Mouse (Mus musculus) heart, postnatal 14 days (tissue): ENCODE measurements around the gene Vsig10. TPM values are rescaled to one million over a fixed set of nuclear protein-coding genes. Genes with fewer than 3 reads are reported as not detected.

ENCODE experiments used
- DNase-seq, 2 experiments: peaks; one replicate each; pipeline ENCODE4 v3.0.0; 2021 to 2022
- intact Hi-C: fragments of 180-260 bp; cut with DNase I; formaldehyde crosslinking; loops from one replicate; pipeline ENCODE4 v1.15.1; 2025
- total RNA-seq, 2 experiments: library from RNA; stranded (reverse); gene quantifications; 2 replicates each; pipeline ENCODE4 v1.2.3; 2021

The Vsig10 gene
- total RNA-seq, 2 experiments from 2014 or later: 12.1 to 16.2 TPM

DNA sequence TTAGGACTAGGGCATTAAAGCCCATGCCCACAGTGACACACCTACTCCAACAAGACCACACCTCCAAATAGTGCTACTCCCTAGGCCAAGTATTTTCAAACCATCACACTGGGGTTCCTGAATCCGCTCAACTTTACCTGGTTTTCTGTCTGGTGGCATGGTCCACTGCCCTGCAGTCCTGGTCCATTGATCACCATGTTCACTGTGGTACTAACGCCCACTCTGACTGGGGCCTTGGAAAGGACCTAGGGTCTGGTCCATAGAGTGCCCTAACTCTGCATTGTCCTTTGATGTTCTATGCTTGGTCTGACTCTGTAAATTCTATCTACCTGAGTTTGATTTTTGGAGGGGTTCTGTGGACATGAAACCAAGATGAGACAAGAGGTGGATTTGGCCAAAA lies 29.0 kb downstream of the Vsig10 start:
- no peak for DNase-seq
- intact Hi-C loops: no loop called here

GRCm38 (mm10) chr5:117348279-117348678 lies 29.4 kb downstream of the Vsig10 start:
- intact Hi-C loops: no loop called here
- DNase-seq: peak; percentile 32 to 70

GRCm38 (mm10) chr5:117354121-117354520 lies 35.2 kb downstream of the Vsig10 start:
- intact Hi-C loops: no loop called here
- DNase-seq: no peak

DNA sequence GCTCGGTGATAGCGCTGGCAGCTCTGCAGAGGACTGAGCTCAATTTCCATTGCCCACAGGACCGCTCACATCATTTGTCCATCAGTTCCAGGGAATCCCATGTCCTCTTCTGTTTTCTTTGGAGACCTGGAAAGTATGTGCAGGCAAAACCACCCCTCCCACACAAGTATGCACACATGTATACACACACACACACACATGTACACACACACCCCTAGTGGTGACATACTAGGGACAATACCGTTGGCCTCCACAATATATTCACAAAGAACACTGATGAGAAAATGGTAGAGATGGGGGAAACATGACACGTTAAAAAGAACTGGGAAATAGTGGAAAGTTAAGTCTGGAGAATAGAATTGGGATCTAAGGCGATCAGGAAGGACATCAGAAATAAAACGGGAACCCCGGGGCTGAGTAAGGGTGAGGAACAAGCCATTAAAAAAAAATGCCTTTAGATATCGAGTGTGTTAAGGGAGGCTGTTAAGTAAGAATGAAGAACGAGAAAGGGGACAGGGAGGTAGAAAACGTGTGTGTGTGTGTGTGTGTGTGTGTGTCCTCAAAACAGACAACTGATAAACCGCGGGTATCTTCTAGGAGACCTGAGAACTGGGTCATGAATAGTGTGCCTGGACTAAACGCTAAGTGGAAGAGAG lies 36.9 kb downstream of the Vsig10 start:
- intact Hi-C loops: no loop called here
- DNase-seq: no peak

- peak; percentile 70 to 76 for DNase-seq
- intact Hi-C loops: loop anchor here (1.0 kb wide), 1 partner anchor 37 kb away; the partner anchor contains the start of gene Vsig10
Observed at GRCm38 (mm10) chr5:117356365-117357128, 37.7 kb downstream of the Vsig10 start.

DNA sequence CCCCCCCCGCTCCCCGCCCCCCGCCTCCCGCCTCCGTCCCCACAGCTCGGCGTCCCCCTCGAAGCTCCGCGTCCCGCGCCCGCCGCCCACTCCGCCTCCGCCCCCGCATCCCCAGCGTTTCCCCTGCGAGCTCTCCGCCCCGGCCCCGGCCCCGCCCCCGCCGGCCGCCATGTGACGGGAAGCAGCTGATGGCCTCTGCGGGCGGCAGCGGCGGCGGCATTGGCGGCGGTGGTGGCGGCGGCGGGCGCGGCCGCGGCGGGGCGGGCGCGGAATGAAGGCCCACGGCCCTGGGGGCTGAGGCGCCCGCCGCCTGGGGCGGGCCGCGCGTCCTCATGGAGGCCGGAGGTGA lies 38.2 kb downstream of the Vsig10 start, which contains the start of gene Wsb2:
Gene Wsb2, plus strand, starts transcription at position 176 of the 349 bp plus-strand sequence.
- DNase-seq: peak; percentile 87 to 93
- intact Hi-C loops: loop anchor here (1.0 kb wide), 1 partner anchor 38 kb away; the partner anchor contains the start of gene Vsig10

GRCm38 (mm10) chr5:117357478-117358247 lies 38.8 kb downstream of the Vsig10 start:
- intact Hi-C loops: loop anchor here (1.0 to 2.0 kb wide), 2 partner anchors 38 to 71 kb away; partner anchors contain the start of genes Pebp1 and Vsig10
- DNase-seq: peak in 1 of 2 experiments; percentile 66

DNA sequence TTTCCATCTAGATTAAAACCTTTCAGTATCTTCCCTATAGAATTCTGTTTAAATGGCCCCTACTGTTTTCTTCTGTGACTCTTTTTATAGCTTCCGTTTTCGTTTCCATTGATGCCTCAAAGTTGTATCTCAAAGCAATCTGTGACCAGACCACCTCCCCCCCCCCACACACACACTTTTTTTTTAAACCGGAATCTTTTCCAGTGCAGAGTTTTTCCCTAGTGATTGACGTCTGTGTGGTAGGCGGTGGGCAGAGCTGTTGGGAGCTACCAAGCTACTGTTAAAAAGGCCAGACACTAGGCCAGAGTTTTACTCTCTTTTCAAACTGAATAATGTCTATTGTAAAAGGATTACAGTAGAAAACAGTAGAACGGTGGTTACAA lies 39.4 kb downstream of the Vsig10 start:
- intact Hi-C loops: loop anchor here (2.0 kb wide), 1 partner anchor 71 kb away; the partner anchor contains the start of gene Pebp1
- no peak for DNase-seq

DNA sequence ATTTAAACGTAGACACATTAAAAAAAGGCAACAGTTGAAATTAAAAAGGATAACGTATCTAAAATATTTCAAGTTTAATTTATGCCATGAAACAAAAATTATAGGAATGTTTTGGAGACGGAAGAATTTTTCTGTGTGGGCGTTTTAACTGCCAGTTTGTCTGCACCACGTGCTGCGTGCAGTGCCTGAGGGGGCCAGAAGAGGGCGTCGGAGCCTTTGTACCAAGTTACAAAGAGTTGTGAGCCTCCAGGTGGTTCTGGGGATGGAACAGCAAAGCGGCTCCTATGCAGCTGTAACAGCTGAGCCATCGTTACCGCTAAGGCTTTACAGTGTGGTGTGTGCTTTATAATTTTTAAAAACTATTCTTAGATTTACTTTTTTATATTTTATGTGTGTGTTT lies 39.8 kb downstream of the Vsig10 start:
- DNase-seq: peak; percentile 59 to 84
- intact Hi-C loops: loop anchor here (2.0 kb wide), 1 partner anchor 72 kb away; the partner anchor contains the start of gene Pebp1

GRCm38 (mm10) chr5:117359497-117360227 lies 40.8 kb downstream of the Vsig10 start:
- intact Hi-C loops: loop anchor here (2.0 kb wide), 1 partner anchor 73 kb away; the partner anchor contains the start of gene Pebp1

GRCm38 (mm10) chr5:117360228-117360515 lies 41.3 kb downstream of the Vsig10 start:
- intact Hi-C loops: no loop called here
- DNase-seq: no peak

More at GRCm38 (mm10) chr5:117359497-117360227, 40.8 kb downstream of the Vsig10 start:
- DNase-seq: no peak

DNA sequence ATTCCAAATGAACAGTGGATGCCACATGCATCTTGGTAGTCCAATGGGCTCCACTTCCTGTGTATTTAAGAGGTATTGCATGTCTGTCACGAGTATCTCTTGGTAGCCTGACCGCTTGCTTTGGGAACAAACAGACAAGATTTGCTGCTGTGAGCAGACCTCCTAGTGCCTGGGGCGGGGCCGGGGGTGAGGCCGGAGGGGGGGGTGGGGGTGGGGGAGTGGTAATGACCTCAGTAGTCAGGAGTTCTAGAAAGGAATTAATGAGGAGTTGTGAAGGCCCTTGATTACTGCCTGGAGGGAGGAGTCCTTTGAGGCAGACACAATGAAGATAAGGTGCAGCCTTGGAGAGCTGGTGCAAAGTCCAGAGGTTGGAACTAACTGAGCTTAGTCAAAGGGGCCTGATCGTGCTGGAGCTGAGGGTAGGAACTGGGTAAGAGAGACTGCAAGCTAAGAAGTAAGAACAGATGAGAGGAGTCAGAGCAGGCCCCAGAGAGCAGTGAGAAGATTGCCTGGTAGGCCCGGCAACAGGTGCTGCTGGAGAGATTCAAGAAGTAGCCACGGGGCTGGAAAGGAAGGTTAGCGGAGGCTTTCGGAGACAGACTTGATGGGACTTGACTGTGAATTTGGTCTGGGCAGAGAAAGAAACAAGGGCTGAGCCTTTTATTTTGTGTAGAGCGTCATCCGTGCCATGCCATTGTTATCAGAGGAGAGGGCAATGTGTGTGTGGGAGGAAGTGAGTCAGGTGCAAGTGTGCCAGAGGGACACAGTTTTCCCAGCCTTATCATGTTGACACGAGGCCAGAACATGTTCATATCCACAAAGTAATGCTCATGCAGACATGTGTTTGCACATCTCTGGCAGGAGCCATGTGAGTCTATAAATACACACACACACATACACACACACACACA lies 42.0 kb downstream of the Vsig10 start:
- DNase-seq: no peak
- intact Hi-C loops: no loop called here

- intact Hi-C loops: no loop called here
- no peak for DNase-seq
Observed at GRCm38 (mm10) chr5:117361590-117361989, 42.7 kb downstream of the Vsig10 start.

DNA sequence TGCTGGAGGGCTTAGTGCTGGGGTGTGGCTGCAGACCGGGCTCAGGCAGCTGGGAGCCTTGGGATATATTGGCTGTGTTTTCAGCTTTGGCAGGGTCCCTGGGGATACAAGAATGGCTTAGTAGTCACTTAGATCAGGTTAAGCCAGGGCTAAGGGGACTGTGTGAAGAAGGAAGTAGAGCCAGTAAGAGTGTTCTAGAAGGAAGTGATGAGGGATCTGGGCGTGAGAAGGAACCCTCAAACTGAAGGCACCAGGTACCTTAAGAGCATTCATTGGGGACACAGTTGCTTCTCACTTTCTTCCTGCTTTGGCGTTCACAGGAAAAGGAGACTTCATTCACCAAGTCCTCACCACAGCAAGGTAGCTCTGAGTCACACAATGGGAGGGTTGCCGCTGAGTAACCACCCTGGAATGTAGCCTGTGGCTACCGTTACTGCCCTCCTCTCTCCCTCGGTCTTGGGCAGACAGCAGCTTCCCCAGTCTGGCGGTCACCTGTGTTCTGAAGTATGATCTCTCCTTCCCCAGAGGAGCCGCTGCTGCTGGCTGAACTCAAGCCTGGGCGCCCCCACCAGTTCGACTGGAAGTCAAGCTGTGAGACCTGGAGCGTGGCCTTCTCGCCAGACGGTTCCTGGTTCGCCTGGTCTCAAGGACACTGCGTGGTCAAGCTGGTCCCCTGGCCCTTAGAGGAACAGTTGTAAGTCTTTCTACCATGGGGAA lies 44.3 kb downstream of the Vsig10 start:
- peak in 1 of 2 experiments; percentile 15 for DNase-seq

GRCm38 (mm10) chr5:117364821-117365220 lies 45.9 kb downstream of the Vsig10 start:
- DNase-seq: no peak

More for the DNA sequence above, 44.3 kb downstream of the Vsig10 start:
- intact Hi-C loops: no loop called here

DNA sequence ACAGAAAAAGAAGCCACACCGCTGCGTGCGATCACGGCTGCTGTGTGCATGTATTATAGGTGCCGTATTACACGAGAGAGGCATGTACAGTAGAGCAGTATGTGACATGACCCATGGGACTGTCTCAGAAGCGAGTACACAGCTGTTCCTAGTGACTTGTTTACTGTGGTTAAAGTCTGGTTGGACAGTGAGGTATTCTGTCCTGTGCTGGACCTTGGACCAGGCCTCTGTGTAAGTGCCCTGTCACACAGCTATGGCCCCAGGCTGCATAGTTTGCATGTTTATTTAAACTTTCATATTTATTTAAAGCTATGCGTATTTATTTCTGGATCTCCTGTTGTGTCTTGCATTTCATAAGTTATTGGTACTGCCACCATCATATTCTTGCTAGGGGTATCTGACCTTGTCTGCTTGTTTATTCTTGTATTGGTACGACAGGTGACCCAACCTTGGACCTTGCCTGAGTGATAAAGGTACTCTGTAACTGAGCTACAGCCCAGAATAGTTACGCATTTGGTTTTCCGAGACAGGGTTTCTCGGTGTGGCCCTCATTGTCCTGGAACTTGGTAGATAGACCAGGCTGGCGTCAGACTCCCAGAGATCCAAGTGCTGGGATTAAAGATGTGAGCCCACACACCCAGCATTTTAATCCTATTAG lies 47.1 kb downstream of the Vsig10 start:
- no peak for DNase-seq
- intact Hi-C loops: no loop called here

More at GRCm38 (mm10) chr5:117364821-117365220, 45.9 kb downstream of the Vsig10 start:
- intact Hi-C loops: no loop called here

DNA sequence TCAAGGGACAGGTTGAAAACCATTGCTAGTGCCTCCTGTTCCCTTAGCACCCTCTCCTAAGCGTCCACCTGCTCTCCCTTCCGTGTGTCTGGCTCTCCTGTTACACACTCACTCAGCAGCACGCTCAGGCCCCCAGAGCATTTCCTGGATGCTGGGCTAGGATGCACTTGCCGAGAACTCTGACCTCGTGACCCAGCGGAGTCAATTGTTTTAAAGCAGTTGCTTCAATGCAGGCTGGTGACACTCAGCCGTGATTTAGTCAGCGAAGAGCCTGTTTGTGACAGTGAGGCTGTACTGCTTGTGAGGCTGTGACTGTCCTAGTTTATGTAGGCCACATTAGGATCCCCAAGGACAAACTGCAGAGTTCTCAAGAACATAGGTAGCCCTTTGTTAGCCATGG lies 48.3 kb downstream of the Vsig10 start:
- DNase-seq: no peak
- intact Hi-C loops: no loop called here

- DNase-seq: peak in 1 of 2 experiments; percentile 45
- intact Hi-C loops: no loop called here
Observed at GRCm38 (mm10) chr5:117370592-117370991, 51.7 kb downstream of the Vsig10 start.
